Mouse (Mus musculus) megakaryocyte, adult 5-6 weeks (primary cell): Measurements from ENCODE around the gene Ptpn14. TPM values are rescaled to one million over a fixed set of nuclear protein-coding genes. Genes with fewer than 3 reads are reported as not detected.

Experiments
- total RNA-seq, 2 experiments: library from RNA; stranded (forward) in 1 of 2; stranded (reverse) in 1 of 2; fragments of 153-499, 151-499 nt in 1 of 2; fragments of 221-1000, 200-1000 nt in 1 of 2; gene quantifications; 2 replicates each; pipeline versions ENCODE4 v1.2.3 to v1.2.4; 2015 to 2017

Gene Ptpn14
- total RNA-seq, 2 experiments from 2014 or later: 0.09 to 0.26 TPM

Other genes starting within 250 kb of the Ptpn14 start
- 38.7 and 40.5 TPM in 2 replicates for gene Cenpf, start 40.2 kb upstream of the Ptpn14 start, total RNA-seq (2015)
- gene Cenpf, start 40.2 kb upstream of the Ptpn14 start, total RNA-seq (2017): 47.4 and 82.1 TPM in 2 replicates
- gene Smyd2, start 194.1 kb downstream of the Ptpn14 start, total RNA-seq (2015): 16.7 and 18.6 TPM in 2 replicates
- gene Smyd2, start 194.1 kb downstream of the Ptpn14 start, total RNA-seq (2017): 19.2 and 26.3 TPM in 2 replicates